Mouse (Mus musculus): Measurements from ENCODE around the gene Gm17334.

Gm17334 gene

DNA sequence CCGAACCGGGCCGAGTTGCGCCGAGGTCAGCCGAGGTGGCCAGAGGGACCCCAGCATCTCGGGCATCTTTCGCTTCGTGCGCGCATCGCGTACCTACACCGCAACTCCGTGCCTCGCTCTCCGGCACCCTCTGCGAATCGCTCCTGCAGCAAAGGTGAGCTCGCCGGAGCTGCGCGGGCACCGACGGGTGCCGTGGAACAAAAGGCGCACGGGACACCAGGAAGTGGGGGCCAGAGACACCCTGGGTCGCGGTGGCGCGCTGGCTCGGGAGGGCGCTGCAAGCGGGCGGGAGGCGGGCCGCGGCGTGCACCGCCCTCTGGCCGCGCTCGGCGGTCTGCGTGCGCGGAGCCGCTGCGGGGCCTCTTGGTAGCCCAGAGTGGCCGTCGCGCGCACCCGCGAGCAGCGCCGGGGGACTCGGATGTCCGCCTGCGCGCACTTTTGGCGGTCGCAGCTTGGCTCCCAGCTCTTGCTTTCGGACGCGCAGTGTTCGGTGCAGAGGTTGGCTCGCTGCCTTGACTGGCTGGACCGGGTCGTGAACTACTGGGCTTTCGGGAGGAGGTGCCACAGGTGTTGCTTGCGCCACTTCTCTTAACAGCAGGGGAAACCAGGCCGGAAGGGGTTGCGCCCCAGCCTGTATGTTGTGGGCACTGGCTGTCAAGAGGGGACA, 2.7 kb downstream of the Gm17334 start:
- DNase-seq (ENCODE audit: low read depth): peak; percentile 79

DNA sequence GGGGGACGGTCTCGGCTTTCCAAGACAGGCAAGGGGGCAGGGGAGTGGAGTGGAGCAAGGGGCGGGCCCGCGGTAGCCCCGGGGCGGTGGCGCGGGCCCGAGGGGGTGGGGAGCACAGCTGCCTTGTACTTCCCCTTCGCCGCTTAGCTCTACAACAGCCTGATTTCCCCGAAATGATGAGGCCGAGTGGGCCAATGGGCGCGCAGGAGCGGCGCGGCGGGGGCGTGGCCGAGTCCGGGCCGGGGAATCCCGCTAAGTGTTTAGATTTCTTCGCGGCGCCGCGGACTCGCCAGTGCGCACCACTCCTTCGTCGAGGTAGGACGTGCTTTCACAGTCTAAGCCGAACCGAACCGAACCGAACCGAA, 3.2 kb downstream of the Gm17334 start, which contains the start of gene Irf1:
TSS of gene Irf1 (plus strand) at position 255 of the 365 bp plus-strand sequence.
- DNase-seq (ENCODE audit: low read depth): peak; percentile 95

DNA sequence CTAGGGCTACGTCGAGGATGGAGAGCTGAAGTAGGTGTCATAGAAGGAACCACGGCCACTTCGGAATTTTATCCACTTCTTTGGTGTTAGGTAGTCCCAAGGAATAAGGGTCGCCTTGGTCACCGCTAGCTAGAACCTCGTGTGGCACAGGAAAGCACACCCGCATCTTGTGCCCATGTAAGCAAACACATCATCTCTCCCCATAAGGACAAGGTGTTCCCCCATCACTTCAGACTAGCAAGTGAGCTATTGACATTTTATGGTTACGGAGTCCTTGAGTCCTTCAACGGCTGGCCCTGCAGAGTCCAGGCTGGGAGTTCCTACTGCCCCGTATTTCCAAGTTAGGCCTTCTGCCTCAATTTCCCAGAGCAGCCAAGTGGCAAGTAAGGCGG, 3.8 kb downstream of the Gm17334 start:
- no peak for DNase-seq (ENCODE audit: low read depth)

DNA sequence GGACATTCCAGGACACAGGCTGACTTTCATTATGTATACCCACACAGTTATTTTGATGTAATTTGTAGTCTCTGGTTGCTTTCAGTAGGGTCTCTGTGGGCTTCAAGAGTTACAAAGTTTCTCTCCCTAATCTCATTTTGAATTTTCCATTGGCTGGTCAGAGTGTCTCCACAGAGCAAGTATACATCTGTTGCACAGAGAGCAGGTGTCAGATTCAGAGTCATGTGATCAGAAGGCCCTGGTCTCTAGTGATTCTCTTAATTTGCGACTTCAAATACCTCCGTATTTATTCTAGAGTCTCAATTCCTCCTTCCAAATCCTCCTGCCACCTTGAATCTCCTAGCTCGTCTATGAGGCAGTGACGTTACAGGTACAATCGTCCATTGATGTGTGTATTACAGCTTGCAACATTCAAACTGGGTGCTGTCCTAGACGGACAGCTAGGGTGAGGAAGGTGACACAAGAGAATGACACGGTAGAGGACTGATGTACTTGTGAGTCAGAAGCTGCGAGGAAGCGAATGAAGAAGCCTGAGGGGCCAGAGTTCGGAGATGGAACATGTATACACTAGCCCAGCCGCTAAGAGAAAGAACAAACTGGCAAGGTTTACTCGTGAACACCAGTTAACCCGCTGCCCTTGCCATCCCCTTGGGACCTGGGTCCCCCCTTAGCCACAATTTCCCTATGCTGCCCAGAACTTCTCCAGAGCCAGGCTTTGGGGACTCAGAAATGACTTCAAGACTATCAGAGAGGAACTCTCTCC, 4.4 kb downstream of the Gm17334 start:
- DNase-seq (ENCODE audit: low read depth): no peak

DNA sequence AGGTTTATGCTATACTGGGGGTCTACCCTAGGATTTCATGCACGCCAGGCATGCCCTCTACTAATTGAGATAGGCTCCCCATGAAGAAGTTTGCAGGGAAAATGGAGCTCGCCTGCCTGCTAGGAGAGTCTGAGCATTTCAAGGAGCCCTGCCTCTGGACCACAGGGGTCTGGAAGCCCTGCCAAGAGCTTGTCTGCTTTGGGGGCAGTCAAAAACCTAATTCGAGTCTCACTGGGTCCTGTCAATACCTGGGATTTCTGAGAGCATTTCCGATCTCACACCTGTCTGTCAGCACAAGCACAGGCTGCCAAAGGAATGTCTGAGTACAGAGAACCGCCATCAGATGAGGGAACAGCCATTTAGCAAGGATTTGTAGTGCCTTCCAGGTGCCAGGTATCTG, 8.4 kb downstream of the Gm17334 start:
- DNase-seq (ENCODE audit: low read depth): no peak

DNA sequence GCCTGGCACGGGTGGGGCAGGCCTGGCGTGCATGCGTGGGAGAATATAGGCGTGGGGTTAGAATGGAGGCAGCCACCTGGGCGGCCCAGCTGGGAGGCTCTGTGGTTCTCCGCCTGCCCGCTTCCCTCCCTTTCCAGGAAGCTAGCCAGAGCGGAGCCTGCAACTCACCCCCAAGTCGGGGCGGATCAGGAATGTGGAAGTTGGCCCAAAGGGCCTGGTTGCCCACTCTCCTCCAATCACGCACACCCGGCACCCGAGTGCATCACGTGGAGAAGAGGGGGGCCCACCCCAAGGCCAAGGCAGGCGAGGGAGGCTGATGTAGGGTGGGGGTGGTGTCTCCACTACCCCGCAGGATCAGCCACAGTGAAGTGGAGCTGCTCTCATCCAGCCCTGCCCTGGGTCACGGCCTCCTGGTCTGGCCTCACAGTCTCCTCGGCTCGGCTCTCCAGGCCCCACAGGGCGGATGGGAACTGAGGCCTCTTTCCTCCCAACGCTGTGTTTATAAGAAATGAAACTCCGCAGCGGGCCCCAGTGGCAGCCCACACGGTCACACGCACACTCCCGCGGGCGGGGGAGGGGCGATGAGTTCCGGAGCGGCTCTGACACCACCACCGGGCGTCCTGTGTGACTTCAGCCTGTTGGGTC, 9.4 kb downstream of the Gm17334 start:
- DNase-seq (ENCODE audit: low read depth): peak; percentile 90

DNA sequence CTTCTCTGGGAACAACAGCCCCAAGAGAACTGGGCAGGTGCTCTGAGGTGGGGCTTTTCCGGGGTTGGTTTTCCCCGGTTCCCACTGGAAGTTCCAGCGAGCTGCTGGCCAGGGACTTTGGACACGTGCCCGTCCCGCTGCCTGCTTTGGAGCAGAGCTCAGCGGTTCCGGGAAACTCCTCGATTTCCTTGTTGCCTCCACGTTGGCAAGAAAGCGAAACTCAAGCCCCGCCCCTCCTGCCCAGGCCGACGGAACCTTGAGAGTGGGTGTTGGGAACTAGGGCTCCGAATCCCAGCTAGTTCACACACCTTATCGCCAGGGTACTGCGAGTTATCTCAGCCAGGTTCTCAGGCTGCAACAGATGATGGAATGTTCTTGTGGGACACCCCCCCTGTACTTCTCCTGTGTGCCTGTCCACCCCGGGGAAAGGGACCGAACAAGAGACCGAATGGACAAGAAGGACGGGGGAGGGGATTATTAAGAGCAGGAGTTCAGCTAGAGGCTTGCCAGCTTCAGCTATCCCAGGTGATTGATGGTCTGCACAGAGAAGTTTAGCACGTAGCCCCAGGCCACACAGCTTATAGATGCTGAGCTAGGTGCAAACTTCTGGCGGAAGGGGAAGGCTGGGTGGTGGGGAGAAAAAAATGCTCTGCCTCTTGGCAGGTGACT, 10.0 kb downstream of the Gm17334 start:
- peak; percentile 84 for DNase-seq (ENCODE audit: low read depth)

DNA sequence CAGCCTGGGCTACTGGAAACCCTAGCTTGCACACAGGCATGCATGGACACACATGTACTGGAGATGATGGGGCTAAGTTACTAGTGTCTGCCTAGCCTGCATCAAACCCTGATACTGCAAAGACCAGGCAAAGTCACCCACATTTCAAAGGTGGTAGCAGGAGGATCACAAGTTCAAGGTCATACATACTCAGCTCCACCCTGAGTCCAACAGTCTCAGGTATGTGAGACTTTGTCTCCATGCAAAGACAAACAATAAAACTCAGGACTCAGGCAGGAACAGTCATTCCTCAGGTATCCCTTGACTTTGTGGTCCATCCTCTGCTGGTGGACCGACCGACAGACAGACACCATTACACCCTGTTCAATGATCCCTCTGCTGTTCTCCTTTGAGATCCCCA, 10.6 kb downstream of the Gm17334 start:
- DNase-seq (ENCODE audit: low read depth): no peak

DNA sequence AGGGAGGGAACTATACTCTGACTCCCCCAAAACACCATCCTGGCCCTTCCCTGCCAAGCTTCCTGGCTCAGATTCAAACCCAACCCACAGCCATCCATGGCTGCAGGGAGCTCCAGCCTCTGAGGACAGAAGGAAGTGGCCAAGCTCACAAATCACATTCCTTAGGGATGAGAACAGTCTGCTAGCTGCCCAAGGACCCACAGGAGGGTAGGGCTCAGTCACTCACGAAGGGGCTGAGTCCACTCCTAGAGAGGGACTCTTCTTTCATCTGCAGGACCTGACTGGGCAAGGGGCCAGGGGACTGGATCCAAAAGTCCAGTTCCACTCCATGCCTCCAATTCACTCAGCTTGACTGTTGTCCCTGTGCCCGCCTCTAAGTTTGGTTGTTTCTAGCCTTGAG, 11.2 kb downstream of the Gm17334 start:
- DNase-seq (ENCODE audit: low read depth): no peak

DNA sequence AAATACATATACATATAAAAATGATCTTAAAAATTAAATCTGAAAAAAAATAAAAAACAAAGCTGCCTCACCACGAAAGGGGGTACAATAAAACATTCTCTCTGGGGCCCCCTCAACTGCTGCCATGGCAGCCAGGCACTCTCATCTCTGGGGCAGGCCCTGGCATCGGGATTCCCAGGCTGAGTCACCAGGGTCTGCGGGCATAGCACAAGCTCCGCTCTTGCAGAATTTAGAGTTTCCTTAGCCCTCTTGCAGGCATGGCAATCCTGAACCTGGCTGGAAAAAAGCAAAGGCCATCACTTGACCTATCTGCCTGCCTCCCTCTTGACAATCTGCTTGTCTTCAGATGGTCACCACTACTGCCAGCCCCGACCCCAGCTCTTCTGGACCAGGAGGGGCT, 11.7 kb downstream of the Gm17334 start:
- no peak for DNase-seq (ENCODE audit: low read depth)

DNA sequence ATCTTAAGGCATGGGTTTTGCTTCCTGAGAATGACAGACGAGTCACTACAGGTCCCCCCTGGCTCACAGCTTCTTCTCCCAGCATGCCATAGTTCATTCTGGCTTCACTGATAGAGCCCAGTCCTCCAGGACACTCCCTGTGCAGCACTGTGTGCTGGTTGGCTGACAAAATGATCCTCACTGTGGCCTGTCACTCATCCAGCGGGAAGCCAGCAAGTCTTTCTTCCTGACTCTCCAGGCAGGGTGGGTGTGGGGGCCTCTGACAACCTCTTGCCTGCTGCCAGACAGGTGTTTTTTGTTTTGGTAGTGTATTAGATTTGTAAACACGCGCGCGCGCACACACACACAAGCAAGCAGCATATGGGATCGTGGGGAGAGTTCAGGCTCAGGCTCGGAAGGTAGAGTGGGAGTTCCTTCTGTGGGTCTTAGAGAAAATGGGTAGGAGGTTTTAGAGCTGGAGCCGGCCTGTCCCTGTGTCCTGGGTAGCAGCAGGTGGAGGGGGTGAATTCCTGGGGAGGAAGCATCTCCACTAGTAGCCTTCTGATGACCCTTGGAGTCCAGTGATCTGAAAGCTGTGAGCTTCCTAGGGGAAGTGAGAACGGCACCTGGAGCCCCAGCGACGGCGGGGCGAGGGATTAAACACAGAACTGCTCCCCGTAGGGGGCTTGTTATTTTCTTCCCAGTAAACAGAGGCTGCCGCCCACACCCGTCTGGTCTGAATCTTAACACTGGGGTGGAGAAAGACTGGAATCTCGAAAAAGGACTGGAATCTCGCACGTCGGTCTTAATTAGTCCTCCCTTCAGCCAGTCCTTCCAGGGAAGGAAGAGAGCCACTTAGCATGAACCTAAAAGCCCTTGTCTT, 13.2 kb downstream of the Gm17334 start:
- DNase-seq (ENCODE audit: low read depth): no peak

DNA sequence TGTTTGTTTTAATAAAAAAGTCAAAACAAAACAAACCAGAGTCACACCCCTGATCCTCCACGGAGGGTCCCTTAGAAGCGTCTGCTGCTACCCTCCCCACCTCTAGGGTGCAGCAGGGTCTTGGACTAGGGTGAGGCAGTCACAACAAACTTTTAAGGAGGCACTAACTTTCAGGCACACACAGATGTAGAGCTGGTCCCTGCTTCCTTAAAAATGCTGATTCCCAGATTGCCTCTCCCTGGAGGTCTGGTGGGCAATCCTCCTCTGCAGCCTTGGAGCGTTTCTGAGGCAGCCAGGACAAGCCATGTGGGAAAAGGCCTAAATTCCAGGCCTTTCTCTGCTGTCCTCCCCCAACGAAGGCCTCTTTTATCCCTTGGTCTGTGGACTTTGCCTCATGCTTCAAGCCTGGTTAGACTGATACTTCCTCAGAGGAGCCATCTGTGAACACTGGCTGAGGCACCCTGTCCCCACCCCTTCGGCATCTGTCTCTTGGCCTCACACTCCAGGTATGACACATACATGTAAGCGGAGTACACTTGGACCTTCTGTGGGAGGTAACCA, 14.1 kb downstream of the Gm17334 start:
- DNase-seq (ENCODE audit: low read depth): no peak

DNA sequence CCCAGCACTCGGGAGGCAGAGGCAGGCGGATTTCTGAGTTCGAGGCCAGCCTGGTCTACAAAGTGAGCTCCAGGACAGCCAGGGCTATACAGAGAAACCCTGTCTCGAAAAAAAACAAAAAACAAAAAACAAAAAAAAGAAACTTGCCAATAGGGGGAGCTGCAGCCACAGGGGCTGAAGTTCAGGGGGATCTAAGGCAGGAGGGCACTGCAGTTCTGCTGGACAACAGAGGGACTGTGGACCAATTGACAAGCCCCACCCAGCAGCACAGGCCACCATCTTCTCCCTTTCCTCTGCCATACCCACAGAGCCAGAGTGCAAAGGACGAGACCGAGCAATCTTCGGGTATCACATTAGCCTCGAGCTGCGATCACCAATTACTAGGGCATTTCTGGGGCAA, 15.0 kb downstream of the Gm17334 start:
- DNase-seq (ENCODE audit: low read depth): peak; percentile 82

DNA sequence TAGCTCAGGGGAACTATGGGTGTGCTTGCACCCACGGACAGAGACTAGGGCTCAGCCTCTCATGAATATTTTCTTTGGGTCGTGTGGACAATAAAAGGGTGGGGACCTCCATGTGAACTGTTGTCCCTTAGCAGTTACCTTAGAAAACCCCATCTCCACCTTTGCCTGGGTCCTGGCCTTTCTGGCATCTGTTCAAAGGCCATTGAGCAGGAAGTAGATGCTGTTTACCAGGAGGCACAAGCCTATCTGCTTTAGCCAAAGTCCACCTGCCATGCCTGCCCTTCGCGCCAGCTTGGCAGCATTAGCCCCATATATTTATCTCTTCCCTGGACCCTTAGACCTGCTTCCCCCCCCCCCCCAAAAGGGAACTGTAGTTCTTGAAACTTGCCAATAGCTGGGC, 15.4 kb downstream of the Gm17334 start:
- DNase-seq (ENCODE audit: low read depth): no peak

DNA sequence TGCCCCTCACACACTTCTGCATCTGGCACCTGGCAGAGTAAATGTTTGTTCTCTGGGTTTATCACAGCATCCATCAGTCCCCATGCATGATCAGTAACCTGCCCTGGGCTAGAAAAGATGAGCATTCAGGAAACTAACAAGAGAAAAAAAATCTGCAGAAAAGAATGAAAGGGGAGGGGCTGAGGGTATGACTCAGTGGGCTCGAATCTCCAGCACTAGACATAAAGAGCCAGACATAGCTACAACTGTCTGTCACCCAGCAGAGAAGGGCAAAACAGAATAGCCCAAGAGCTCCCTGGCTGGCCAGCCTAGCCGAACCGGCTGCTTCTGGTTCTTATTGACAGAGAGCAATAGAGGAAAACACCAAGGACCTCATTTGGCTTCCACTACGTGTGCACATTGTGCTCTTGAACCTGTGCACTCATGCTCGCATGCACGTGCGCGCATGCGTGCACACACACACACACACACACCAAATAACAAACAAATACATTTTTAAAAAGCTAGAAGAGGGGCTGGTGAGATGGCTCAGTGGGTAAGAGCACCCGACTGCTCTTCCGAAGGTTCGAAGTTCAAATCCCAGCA, 17.9 kb downstream of the Gm17334 start:
- no peak for DNase-seq (ENCODE audit: low read depth)

DNA sequence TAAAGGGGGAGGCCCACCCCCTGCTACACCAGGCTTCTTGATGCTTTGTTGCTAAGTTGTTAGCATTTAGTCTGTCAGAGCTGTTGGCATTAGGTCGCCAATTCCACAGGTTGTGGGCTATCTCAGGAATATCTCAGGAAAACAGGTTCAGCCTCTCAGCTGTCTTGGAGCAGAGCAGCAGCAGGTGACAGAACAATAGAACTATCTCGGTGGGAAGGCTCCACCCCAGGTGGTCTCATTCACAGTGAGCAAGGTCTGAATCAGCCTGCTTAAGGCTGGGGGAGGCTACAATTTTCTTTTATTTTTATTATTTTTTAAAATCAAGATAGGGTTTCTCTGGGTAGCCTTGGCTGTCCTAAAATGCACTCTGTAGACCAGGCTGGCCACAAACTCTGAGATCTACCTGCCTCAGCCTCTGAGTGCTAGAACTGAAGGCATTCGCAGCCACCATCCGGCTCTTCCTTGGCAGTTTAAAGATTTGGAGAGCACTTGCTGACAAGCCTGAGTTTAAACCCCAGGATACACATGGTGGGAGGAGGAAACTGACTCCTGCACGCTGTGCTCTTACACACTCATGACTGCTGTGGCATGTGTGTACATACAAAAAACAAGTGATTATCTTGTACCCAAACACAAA, 23.2 kb downstream of the Gm17334 start:
- no peak for DNase-seq (ENCODE audit: low read depth)

DNA sequence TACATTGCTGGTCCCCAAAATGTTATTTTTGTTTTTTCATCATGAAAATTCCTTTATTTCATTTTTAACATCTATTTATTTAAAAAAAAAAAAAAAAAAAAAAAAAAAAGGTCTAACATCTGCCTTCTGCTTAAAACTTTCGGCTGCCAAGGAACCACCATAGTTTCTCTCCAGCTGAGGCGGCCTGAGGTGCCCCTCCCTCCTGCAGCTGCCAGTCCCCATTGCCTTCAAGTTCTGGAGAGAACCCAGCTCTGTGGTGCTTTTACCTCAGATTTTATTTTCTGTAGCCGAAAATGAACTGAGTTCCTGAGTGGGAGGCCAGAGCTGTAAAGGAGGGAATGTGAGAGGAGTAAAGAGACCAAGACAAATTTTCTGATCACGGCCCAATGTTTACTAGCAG, 23.7 kb downstream of the Gm17334 start:
- no peak for DNase-seq (ENCODE audit: low read depth)

DNA sequence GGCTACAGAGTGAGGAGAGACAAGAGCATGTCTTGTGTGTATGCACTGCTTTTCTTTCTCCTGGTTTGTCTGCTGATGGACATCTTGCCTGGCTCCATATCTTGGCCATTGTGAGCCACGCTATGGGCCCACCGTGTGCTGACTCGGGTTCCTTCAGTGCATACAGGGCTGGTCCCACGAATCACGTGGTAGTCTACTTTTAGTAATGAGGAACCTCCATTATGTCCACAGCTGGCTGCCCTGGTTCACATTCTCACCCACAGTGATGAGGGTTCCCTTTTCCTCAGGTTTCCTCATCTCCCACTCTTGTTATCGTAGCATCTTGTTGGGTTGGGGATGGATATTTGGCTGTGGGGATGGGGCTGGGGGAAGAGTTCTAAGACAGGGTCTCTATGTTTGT, 24.4 kb downstream of the Gm17334 start:
- DNase-seq (ENCODE audit: low read depth): no peak

DNA sequence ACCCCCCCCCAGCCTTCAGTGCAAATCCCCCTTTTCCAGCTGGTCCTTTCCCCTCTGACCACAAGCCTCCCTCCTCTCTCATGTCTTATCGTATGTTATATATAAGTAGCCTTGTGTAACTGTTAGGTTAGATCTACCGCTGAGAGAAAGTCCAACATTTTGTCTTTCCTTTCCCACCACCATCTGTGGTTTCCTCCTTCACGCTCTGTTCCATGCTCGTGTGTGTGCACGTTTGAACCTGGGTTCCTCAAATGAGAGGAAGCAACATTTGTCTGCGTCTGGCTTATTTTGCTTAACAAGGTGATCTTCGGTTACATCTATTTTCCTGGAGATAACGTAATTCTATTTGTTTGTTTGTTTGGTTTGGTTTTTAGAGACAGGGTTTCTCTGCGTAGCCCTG, 25.0 kb downstream of the Gm17334 start:
- DNase-seq (ENCODE audit: low read depth): peak; percentile 65

DNA sequence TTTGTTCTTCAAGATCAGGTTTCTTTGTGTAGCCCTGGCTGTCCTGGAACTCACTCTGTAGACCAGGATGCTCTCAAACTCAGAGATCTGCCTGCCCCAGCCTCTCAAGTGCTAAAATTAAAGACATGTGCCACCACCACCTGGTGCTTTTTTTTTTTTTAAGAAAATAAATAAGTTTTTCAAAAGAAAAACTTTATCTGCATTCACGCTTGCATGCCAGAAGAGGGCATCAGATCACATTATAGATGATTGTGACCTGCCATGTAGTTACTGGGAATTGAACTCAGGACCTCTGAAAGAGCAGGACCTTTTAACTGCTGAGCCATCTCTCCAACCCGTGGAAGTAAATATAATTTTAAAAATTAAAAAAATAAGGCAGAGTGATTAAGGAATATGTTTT, 27.7 kb downstream of the Gm17334 start:
- DNase-seq (ENCODE audit: low read depth): no peak

DNA sequence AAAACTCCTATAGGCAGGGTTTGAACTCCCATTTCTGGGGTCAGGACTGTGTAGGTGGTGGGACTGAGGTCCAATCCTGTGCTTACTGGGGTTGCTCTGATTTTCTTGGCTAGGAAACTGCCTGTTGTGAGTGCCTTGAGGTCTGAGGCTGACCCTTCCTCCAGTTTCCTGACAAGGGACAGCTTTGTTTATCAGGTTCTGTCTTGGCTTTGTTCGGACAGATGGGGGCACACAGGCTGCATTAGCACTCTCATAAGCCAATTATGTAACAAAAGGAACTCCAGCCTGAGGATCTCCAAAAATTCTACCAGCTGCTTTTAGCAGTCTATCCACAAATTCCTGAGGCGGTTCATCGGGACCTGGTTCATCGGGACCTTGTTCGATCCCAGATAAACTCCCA, 30.6 kb downstream of the Gm17334 start:
- DNase-seq (ENCODE audit: low read depth): no peak

All from 416B (cell line).